Mouse (Mus musculus) E14TG2a.4 (cell line): ENCODE data around the gene Fuk.

Source experiments
- CTCF ChIP-seq: conservative IDR thresholded peaks from 2 replicates; pipeline ENCODE4 v1.5.1; 2014; ENCODE audit warnings: low read length
- NANOG ChIP-seq: IDR thresholded peaks from 2 replicates; pipeline ENCODE4 v1.6.1; 2014; ENCODE audit warnings: borderline replicate concordance, low read length, mixed read lengths
- POU5F1 ChIP-seq: IDR thresholded peaks from 2 replicates; pipeline ENCODE4 v1.6.1; 2014; ENCODE audit warnings: low read length, borderline replicate concordance

GRCm38 (mm10) chr8:110859651-110860501 is 42.4 kb downstream of the Fuk start:
- TF ChIP-seq CTCF (no peak), NANOG (no peak), POU5F1 (no peak)
